Mouse (Mus musculus) cerebellum, adult 11 months (tissue): ENCODE data around the gene Aqr.

Experiments used
- DNase-seq: peaks from one replicate; pipeline ENCODE4 v3.0.0; 2022

Gene Aqr

DNA sequence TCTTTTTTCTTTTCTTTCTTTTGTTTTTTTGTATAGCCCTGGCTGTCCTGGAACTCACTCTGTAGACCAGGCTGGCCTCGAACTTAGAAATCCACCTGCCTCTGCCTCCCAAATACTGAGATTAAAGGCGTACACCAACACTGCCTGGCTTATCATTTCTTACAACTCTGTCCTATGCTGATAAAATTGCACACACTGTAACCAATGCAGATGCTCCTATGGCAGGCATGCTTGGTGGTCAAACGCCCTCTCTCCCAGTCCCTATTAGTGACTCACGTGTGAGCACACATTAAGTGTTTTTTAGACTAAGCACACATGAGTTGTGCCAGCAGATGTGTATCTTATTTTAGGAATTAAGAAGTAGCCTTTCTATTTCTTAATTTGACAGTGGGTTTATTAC lies 53.5 kb downstream of the Aqr start:
- DNase-seq: no peak

DNA sequence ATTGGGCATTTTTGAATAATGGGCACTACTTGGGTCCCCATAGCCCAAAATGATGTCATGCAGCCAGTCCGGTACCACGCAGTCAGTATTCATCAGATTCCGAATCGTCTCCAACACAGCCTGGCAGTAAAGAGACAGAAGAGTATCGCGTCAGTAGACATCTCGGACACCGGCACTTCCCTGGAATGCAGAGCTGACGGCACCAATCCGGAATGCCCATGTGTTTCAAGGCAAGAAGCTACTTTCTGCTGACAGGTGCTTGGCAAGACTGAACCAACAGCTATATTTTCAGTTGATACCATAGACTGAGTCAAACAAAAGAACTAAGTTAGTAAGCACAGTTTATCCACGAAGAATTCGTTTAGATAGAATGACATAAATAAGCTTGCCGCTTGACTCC lies 56.2 kb downstream of the Aqr start:
- no peak for DNase-seq

GRCm38 (mm10) chr2:114123304-114123703 lies 63.5 kb downstream of the Aqr start:
- DNase-seq: no peak

- DNase-seq: no peak
Observed at GRCm38 (mm10) chr2:114119451-114119850, 67.4 kb downstream of the Aqr start.

- DNase-seq: no peak
Observed at GRCm38 (mm10) chr2:114117665-114118064, 69.2 kb downstream of the Aqr start.

DNA sequence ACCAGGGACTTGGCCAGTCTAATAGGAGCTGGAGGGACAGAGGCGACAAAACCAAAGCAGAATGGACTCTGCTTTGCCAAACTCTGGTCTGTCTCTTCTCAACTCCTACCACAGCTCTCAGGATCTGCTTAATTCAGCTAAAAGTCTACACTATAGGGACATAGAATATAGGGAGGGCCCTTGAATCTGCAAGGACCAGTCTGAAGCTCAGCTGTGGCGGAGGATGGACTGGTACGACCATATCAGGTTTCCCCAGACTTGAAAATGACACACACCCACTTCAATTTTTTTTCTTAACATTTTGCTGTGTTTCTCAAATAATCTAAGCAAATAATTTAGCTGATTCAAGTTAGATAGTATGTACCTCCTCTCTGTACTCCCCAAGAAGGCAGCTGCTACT lies 69.6 kb downstream of the Aqr start:
- DNase-seq: no peak

DNA sequence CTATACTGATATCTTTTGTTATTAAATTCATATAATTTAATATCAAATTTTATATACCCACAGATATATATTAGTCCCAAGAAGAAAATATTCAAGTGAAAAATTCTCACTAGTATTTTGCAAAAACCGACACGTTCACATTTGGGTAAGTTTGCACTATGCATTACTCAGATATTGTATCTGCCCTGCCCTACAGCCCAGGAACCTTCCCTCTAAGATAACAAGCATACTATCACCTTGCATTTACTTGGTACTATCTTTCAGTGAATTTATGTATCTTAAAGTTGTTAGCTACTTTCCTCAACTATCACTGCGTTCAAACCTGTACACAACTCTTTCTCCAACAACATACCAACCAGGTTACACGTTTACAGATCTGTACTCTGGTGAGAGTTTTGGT lies 71.3 kb downstream of the Aqr start:
- DNase-seq: no peak

DNA sequence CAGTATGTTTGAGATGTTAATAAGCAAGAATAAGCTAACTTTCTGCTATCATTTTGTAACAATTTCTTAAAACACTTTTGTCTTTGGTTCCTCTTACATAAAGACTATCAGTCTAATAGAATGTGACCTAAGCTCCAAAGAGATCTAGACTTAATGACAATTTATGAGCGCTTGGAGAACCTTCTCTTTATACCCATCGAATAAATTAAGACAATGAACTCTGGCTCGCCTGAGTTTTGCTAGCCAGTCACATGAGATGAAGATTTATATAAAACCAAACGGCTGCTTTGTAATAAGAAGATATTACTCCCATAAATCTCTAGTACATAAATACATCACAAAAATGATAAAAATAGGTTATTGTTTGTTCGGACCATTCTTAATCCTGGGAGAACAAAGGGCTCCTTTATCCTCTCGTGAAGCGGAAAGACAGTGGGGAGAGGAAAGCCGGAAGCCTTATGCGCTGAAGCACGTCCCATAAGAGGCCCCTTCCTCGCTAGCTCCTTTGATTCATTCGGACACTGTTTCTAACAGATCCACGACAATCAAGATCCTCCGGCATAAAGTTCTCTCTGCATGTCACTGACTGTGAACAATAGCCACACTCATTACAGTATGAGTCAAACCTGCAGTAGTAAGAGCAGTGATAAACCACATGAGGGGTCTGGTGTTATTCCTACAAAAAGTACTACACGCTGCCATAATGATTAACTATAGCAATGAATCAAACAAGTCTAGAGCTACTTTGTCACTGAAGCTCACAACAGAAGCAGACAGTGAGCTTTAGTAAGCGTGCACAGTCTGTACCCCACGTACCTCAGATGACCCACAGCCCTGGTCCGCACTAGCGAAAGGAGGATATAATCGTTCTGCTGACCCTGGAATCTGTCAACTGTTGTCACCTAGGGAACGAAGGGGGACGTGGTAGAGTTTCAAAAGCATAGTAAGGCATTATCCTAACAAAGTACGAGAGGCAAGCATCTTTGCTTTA lies 79.2 kb downstream of the Aqr start:
- DNase-seq: no peak

GRCm38 (mm10) chr2:114106383-114106782 lies 80.4 kb downstream of the Aqr start:
- DNase-seq: no peak

DNA sequence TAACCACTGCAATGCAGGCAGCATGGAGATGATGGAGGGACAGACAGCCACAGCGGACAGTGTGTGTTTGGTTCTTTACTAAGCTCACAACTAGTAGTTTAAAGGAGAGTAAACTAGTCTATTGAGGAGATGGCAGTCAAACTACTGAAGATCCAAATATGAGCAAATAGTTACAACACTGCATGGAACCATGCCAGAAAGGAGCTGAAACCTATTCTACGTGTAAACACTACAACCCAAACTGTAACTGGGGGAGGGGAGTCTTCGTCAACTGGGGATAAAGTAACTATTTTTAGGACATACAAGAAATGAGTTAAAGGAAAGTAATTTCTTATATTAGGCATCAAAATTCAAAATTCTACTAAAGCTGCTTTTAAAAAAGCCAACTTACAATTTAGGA lies 84.4 kb downstream of the Aqr start:
- no peak for DNase-seq

- DNase-seq: no peak
Observed at GRCm38 (mm10) chr2:114100834-114101233, 86.0 kb downstream of the Aqr start.

GRCm38 (mm10) chr2:114099816-114100215 lies 87.0 kb downstream of the Aqr start:
- no peak for DNase-seq

GRCm38 (mm10) chr2:114099109-114099508 lies 87.7 kb downstream of the Aqr start:
- DNase-seq: no peak

- no peak for DNase-seq
Observed at GRCm38 (mm10) chr2:114097627-114098026, 89.2 kb downstream of the Aqr start.

GRCm38 (mm10) chr2:114096570-114096969 lies 90.3 kb downstream of the Aqr start:
- no peak for DNase-seq

DNA sequence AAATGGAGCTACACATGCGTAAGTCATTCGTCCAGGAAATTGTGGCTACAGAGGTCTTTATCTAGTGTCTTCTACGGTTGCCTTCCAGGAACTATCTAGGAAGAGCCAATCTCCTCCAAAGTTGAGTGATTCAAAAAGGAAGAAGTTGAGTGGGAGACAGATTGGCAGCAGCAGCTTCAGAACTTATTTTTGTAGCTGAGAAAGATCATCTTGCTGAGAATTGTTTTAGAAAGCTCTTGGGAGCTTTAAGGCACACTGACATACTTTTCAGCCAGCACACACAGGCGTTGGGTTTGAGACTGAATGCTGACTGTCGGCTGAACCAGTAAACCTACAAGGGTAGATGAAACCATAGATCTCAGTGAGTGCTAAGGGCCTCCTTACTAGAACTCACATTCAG lies 91.5 kb downstream of the Aqr start:
- no peak for DNase-seq

DNA sequence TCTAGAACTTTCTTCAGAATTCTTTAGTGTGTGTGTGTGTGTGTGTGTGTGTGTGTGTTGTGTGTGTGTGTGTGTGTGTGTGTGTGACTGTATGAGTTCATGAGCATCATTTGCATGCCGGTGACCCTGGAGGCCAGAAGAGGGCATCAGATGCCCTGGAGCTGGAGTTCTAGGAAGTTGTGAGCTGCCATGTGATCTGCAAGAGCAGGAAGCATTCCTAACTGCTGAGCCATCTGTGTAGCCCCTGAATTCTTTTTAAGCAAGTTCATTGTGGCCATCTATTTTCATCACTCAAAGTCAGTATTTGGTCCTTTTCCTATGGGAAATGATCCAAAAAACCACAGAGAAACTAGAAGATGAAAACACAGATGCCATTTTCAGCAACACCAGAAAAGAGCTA lies 92.1 kb downstream of the Aqr start:
- DNase-seq: no peak

DNA sequence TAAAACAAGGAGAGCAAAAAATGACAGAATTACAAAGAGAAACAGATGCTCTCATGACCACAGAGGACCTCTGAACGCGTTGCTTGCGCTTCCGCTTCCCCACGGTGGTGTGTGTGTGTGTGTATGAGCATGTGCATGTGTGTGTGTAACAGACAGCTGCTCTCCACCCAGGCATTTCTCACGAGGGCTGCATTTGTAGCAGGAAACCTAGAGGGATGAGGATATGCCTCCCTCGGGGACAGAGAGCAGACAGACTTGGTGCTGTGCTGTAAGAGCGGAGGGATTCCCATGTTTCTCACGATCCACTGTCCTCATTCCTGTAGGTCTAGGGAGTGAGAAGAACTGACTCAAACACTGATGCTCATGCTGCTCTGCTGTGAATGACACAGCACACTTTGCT lies 93.2 kb downstream of the Aqr start:
- no peak for DNase-seq

GRCm38 (mm10) chr2:114089862-114090261 lies 97.0 kb downstream of the Aqr start:
- no peak for DNase-seq

GRCm38 (mm10) chr2:114087271-114087670 lies 99.6 kb downstream of the Aqr start:
- DNase-seq: no peak

- no peak for DNase-seq
Observed at GRCm38 (mm10) chr2:114071876-114072275, 114.9 kb downstream of the Aqr start.

GRCm38 (mm10) chr2:114066226-114066625 lies 120.6 kb downstream of the Aqr start:
- no peak for DNase-seq

DNA sequence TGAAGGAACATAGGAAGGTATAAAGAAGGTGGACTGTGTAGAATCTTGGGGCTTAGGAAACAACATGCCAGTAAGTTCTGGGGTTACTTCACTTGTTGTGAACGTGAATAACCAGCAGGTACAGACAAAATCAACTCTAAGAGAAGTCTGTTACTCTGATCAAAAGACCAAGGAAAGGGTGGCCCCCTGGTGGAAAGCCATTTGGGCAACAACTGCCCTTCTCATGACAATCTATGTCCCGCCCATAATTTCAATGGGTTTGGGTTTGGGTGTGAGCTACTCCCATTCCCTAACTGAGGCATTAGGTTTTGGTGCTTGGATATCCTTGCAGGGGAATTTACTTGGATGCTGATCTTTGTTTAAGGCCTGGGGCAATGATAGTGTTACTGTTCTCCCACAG lies 122.8 kb downstream of the Aqr start:
- DNase-seq: no peak

GRCm38 (mm10) chr2:114060071-114060591 lies 126.7 kb downstream of the Aqr start:
- DNase-seq: no peak

DNA sequence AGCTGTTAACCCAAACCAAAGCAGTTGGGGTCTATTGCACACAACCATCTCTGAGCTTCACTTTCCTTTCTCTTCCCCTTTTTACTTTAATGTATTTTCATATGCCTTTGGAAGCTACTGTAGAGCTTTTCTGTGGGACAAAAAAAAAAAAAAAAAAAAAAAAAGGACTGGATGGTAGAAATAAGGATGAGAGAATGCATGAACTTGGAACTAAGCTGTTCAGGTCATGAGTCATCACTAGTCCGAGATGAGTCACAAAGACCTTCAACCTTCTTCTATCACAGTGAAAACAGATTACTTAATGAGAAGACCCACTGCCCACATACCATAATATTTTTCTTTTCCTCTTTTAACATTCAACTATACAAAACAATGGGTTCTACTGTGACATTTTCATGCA lies 127.2 kb downstream of the Aqr start:
- no peak for DNase-seq
